Mouse (Mus musculus): ENCODE data around the gene Camta1.

DNA sequence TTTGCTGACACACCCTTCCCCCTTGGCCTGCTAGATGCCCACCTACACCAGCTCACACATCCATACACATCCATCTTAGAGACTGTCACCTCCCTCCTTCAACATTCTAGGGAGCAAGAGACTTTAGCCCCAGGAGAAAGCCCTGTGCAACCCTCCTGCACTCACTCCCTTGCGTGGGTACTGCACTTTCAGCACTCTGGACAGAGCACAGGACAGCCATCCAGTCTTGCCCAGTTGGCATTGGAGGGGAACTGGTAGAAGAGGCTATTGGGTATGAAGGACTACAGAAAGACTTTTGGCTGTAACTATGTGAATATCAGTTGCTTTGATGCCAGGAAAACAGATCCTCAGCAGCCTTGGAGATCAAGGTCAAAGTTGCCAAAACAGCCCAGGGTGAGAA is 675.9 kb downstream of the Camta1 start:
- no peak for TF ChIP-seq POLR2A (IDR thresholded peaks at IDR 0.05; ENCODE audit: control insufficient read depth, extremely low read depth, insufficient read depth, low read length, poor library complexity)
- TF ChIP-seq CTCF (IDR thresholded peaks at IDR 0.05; ENCODE audit: borderline replicate concordance, control insufficient read depth, extremely low read depth, insufficient read depth, low read length, poor library complexity) = no peak
